9 mouse cellular contexts compared by ENCODE assay signal in the genomic region with DNA sequence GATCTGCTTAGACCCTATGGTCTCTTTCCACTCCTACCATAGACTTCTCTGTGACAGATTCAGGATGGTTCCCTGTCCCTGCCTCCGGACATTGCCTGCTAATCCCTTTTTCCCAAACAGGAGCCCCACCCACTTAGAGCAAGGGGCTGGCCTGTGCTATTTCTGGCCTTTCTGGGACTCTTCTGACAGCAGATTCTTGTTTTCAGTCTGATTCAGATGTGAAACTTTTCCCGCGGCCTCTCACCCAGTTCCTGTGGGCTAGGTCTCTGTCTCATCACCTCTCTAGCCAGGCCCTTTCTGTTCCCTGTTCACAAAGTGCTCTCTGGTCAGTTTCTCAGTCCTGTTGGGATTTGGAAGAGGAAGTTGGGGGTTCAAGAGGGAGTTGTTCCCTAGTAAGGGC. TPM values are rescaled to one million over a fixed set of nuclear protein-coding genes. Genes with fewer than 3 reads are reported as not detected.
A peak's percentile ranks its signal among the peaks of the same experiment; 100 is the strongest.
DNase-seq lines count a peak whose midpoint lies in the region; ATAC-seq lines count a peak whose summit lies in the region.
"Had no signal": no experiment of that assay in that cellular context is flagged by ENCODE, and none has a peak within 500 bp of the region (broad histone marks: within the 10 kb centered on the region; RNA-seq: fewer than 3 reads in every experiment).

No protein-coding gene starts in this region.

- no peak for ATAC-seq in embryonic facial prominence, embryonic 14.5 days (ENCODE audit: low read depth)

- DNase-seq in R1 (ENCODE audit: low read depth, low spot score), result peak; percentile 44
- DNase-seq in embryonic facial prominence, embryonic 14.5 days (ENCODE audit: low spot score), result no peak
- DNase-seq in heart, postnatal 10 days, result peak; percentile 32 to 36
- DNase-seq in midbrain, embryonic 10.5 days (ENCODE audit: low spot score), result no peak
- no peak for DNase-seq in left cerebral cortex, adult 18-20 months (ENCODE audit: low spot score in 2 of 2)
- DNase-seq in kidney, postnatal 14 days, result no peak
- no peak for DNase-seq in embryo, embryonic 10 days (ENCODE audit: low spot score)
- no peak for DNase-seq in right cerebral cortex, postnatal 25 days
- DNase-seq: adrenal gland, postnatal 36 days had no signal

- H3K4me2 ChIP-seq in embryonic facial prominence, embryonic 14.5 days (ENCODE audit: low read depth, low read length), result peak overlapping the region; percentile 56

- H3K4me1 ChIP-seq in embryonic facial prominence, embryonic 14.5 days (ENCODE audit: control insufficient read depth, insufficient read depth, low read length), result peaks cover 31% of the 10 kb centered on the region
- H3K4me1 ChIP-seq in midbrain, embryonic 10.5 days, result peaks cover 78% of the 10 kb centered on the region

- no peaks in the 10 kb centered on the region for H3K36me3 ChIP-seq in embryonic facial prominence, embryonic 14.5 days (ENCODE audit: control insufficient read depth, insufficient read depth, low read length)
- no peaks in the 10 kb centered on the region for H3K36me3 ChIP-seq in midbrain, embryonic 10.5 days

- H3K27me3 ChIP-seq in embryonic facial prominence, embryonic 14.5 days (replicated peaks; ENCODE audit: control insufficient read depth, insufficient read depth, low read length), result no peaks in the 10 kb centered on the region
- H3K27me3 ChIP-seq in midbrain, embryonic 10.5 days (ENCODE audit: low read depth, poor library complexity, severe bottlenecking), result no peaks in the 10 kb centered on the region

- 30% methylated on average over 3 of the region's 3 CpGs for WGBS in embryonic facial prominence, embryonic 14.5 days
- 25% methylated on average over 3 of the region's 3 CpGs for WGBS in midbrain, embryonic 10.5 days

- H3K4me3 ChIP-seq in embryonic facial prominence, embryonic 14.5 days (ENCODE audit: low read depth, low read length), result 0 out of 2 replicates have a peak overlapping the region, but pooled peaks have one; percentile 32
- peak overlapping the region; percentile 51 for H3K4me3 ChIP-seq in midbrain, embryonic 10.5 days

- H3K27ac ChIP-seq in embryonic facial prominence, embryonic 14.5 days (replicated peaks; ENCODE audit: low read depth, low read length), result no peak overlapping the region
- peak overlapping the region; percentile 93 for H3K27ac ChIP-seq in midbrain, embryonic 10.5 days (replicated peaks)

- intact Hi-C loops in heart, postnatal 10 days (cut with DNase I), result no loop called here

- no peak overlapping the region for H3K9ac ChIP-seq in embryonic facial prominence, embryonic 14.5 days (ENCODE audit: low read depth, low read length)

- H3K9me3 ChIP-seq in embryonic facial prominence, embryonic 14.5 days (ENCODE audit: control insufficient read depth, low read length), result no peaks in the 10 kb centered on the region
- no peaks in the 10 kb centered on the region for H3K9me3 ChIP-seq in midbrain, embryonic 10.5 days (replicated peaks)

RNA-seq across cellular contexts. Expression of gene Pde1b, which starts 12.1 kb away (rescaled TPM):
- polyA plus RNA-seq in embryonic facial prominence, embryonic 14.5 days (2014; fragmentation: Nextera tagmentation; extraction: Ambion mirVana), result 6.1 and 7.2 TPM in 2 replicates
- 1 to 10 TPM; 2.7 to 2.8 TPM for total RNA-seq in heart, postnatal 10 days (2021)
- 26.4 and 33.1 TPM in 2 replicates for polyA plus RNA-seq in midbrain, embryonic 10.5 days (2016; fragmentation: Nextera tagmentation; extraction: Ambion mirVana)
- total RNA-seq in left cerebral cortex, adult 18-20 months (2021), result 100 to 1,000 TPM; 181 to 227 TPM

RNA-seq across cellular contexts. Expression of gene Ppp1r1a, which starts 22.9 kb away (rescaled TPM):
- 16.7 and 18.1 TPM in 2 replicates for polyA plus RNA-seq in embryonic facial prominence, embryonic 14.5 days (2014; fragmentation: Nextera tagmentation; extraction: Ambion mirVana)
- total RNA-seq in heart, postnatal 10 days (2021), result 10 to 100 TPM; 14.8 to 18.0 TPM
- polyA plus RNA-seq in midbrain, embryonic 10.5 days (2016; fragmentation: Nextera tagmentation; extraction: Ambion mirVana), result 38.3 and 46.7 TPM in 2 replicates
- 100 to 1,000 TPM; 133 to 147 TPM for total RNA-seq in left cerebral cortex, adult 18-20 months (2021)

RNA-seq across cellular contexts. Expression of gene Glycam1, which starts 50.0 kb away (rescaled TPM):
- polyA plus RNA-seq in embryonic facial prominence, embryonic 14.5 days (2014; fragmentation: Nextera tagmentation; extraction: Ambion mirVana), result not detected in 2 replicates
- not detected for total RNA-seq in heart, postnatal 10 days (2021)
- not detected in 2 replicates for polyA plus RNA-seq in midbrain, embryonic 10.5 days (2016; fragmentation: Nextera tagmentation; extraction: Ambion mirVana)
- total RNA-seq in left cerebral cortex, adult 18-20 months (2021), result not detected
- total RNA-seq: adrenal gland, postnatal 36 days had no signal

Comparison
In these comparisons a context has a peak if more than half of its experiments do, and no peak if none do; other contexts are left out.
1. DNase-seq: peak in R1 (single experiment) and heart, postnatal 10 days (2 of 2); none in embryonic facial prominence, embryonic 14.5 days (single experiment), midbrain, embryonic 10.5 days (single experiment), left cerebral cortex, adult 18-20 months (0 of 2), kidney, postnatal 14 days (single experiment), embryo, embryonic 10 days (single experiment) and right cerebral cortex, postnatal 25 days (single experiment).
2. RNA of gene Pde1b, which starts 12.1 kb away (total RNA-seq): 181 to 227 TPM in left cerebral cortex, adult 18-20 months; 2.7 to 2.8 TPM in heart, postnatal 10 days; every median in the first group is over 10 times any median in the second.
3. RNA of gene Ppp1r1a, which starts 22.9 kb away (total RNA-seq): 133 to 147 TPM in left cerebral cortex, adult 18-20 months; 14.8 to 18.0 TPM in heart, postnatal 10 days; every median in the first group is over 4 times any median in the second.